Mouse (Mus musculus) forebrain, embryonic 15.5 days (tissue): ENCODE data around the gene Rbm43. TPM values are rescaled to one million over a fixed set of nuclear protein-coding genes. Genes with fewer than 3 reads are reported as not detected.
"Not testable (repeated sequence)": the region's sequence is repeated elsewhere in the genome, so short reads cannot be mapped to it uniquely, and the experiment has no call there.

Source experiments
- ATAC-seq: fragments of 200-750 bp; cut with Nextera tagmentation; replicated peaks from 2 replicates; pipeline ENCODE4 v1.8.0; 2017; ENCODE audit warnings: mild to moderate bottlenecking, moderate TSS enrichment, moderate library complexity
- H3K27ac ChIP-seq: fragments of 300-500 bp; sonication (generic); replicated peaks from 2 replicates; pipeline ENCODE4 v1.5.1; 2015; ENCODE audit warnings: mild to moderate bottlenecking, inconsistent platforms
- H3K27me3 ChIP-seq: fragments of 300-500 bp; sonication (generic); 2 replicates; pipeline ENCODE4 v1.6.1; 2015; ENCODE audit warnings: inconsistent platforms
- H3K36me3 ChIP-seq: fragments of 300-500 bp; sonication (generic); 2 replicates; pipeline ENCODE4 v1.6.1; 2015; ENCODE audit warnings: mild to moderate bottlenecking, inconsistent platforms
- H3K4me1 ChIP-seq: fragments of 300-500 bp; sonication (generic); 2 replicates; pipeline ENCODE4 v1.6.1; 2015; ENCODE audit warnings: inconsistent platforms
- H3K4me2 ChIP-seq: fragments of 300-500 bp; sonication (generic); replicated peaks from 2 replicates; pipeline ENCODE4 v1.6.1; 2015; ENCODE audit warnings: mild to moderate bottlenecking, inconsistent platforms
- H3K4me3 ChIP-seq: fragments of 300-500 bp; sonication (generic); 2 replicates; pipeline ENCODE4 v1.5.1; 2015; ENCODE audit warnings: mild to moderate bottlenecking, inconsistent platforms
- H3K9ac ChIP-seq: fragments of 300-500 bp; sonication (generic); replicated peaks from 2 replicates; pipeline ENCODE4 v1.6.1; 2015; ENCODE audit warnings: mild to moderate bottlenecking, inconsistent platforms
- H3K9me3 ChIP-seq: fragments of 300-500 bp; sonication (generic); 2 replicates; pipeline ENCODE4 v1.6.1; 2016; ENCODE audit warnings: inconsistent platforms
- WGBS: fragments of 180-500 bp; shearing (Covaris S2); methylation state at CpG from one replicate; pipeline ENCODE4 v1.1.7; 2015; ENCODE audit warnings: mixed read lengths; 5-methylcytosine and 5-hydroxymethylcytosine counted together
- polyA plus RNA-seq: library from polyadenylated mRNA; unstranded; fragments of >200 nt; fragmentation: Nextera tagmentation; extraction: Ambion mirVana; gene quantifications from 2 replicates; pipeline ENCODE4 v1.2.1, GENCODE M21; 2015

Gene Rbm43
- polyA plus RNA-seq, 1 experiment from 2014 or later = 5.5 TPM

DNA sequence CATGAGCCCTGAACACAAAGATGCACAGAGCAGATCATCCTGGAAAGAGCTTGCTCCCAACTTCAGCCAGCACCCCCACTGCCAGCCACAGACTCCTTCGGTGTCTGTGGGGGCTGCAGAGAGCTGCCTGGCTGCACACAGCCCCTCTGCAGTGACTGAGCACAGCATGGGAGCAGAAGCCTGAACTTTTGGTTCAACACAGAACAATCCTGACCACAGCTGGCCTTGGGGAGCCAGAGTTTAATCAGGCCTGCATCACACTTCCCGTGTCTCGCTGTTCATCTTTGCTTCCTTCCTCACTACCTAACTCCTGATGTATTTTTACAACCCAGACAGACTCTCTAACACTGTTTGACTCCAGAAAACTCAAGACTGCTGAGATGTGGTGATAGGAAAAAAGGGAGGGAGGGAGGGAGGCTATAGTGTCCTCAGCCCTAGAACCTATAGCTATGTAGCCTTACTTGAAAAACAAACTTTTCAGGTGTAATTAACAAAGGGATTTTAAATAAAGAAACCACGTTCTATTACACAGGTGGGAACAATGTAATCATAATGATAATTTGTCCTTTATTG is 27.3 kb downstream of the Rbm43 start:
- H3K4me1 ChIP-seq = no peaks in the 10 kb centered on the region
- ATAC-seq = no peak
- no peak overlapping the region for H3K4me3 ChIP-seq
- no peak overlapping the region for H3K4me2 ChIP-seq
- WGBS = 48% methylated on average over 4 of the region's 4 CpGs
- no peaks in the 10 kb centered on the region for H3K36me3 ChIP-seq
- no peak overlapping the region for H3K27ac ChIP-seq
- no peak overlapping the region for H3K9ac ChIP-seq
- H3K27me3 ChIP-seq = no peaks in the 10 kb centered on the region
- no peaks in the 10 kb centered on the region for H3K9me3 ChIP-seq

- Histone ChIP-seq H3K27me3 (no peaks in the 10 kb centered on the region), H3K4me3 (no peak overlapping the region), H3K9ac (no peak overlapping the region), H3K36me3 (no peaks in the 10 kb centered on the region), H3K9me3 (no peaks in the 10 kb centered on the region), H3K4me1 (no peaks in the 10 kb centered on the region), H3K27ac (no peak overlapping the region), H3K4me2 (no peak overlapping the region)
- WGBS = 78% methylated on average over 8 of the region's 8 CpGs
- no peak for ATAC-seq
Measured at GRCm38 (mm10) chr2:51905637-51906036, 29.3 kb downstream of the Rbm43 start.

GRCm38 (mm10) chr2:51892411-51892901 is 42.5 kb downstream of the Rbm43 start:
- ATAC-seq = no peak
- Histone ChIP-seq H3K9me3 (no peaks in the 10 kb centered on the region), H3K27ac (no peak overlapping the region), H3K4me1 (no peaks in the 10 kb centered on the region), H3K9ac (no peak overlapping the region), H3K36me3 (no peaks in the 10 kb centered on the region), H3K4me3 (no peak overlapping the region), H3K4me2 (no peak overlapping the region), H3K27me3 (no peaks in the 10 kb centered on the region)
- WGBS = 89% methylated on average over 12 of the region's 12 CpGs

DNA sequence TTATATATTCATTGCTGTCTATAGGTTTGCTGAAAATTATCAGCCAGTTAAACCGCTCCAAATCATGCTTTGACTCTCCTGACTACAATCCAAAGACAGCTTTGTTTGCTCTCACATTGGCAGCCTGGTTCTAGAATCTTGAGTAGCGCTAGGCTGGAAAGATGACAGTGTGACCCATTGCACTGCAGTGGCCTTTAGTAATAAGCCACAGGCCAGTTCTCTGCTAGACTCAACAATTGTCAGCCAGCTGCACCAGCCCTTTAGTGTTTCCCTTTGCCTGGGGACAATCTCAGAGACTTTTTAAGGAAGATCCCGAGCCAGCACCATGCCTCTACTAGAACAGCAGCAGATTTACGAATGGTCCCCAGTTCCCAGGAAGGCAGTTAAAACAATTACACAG is 44.0 kb downstream of the Rbm43 start:
- WGBS = 91% methylated on average over 4 of the region's 4 CpGs
- no peak for ATAC-seq
- H3K4me2 ChIP-seq = no peak overlapping the region

DNA sequence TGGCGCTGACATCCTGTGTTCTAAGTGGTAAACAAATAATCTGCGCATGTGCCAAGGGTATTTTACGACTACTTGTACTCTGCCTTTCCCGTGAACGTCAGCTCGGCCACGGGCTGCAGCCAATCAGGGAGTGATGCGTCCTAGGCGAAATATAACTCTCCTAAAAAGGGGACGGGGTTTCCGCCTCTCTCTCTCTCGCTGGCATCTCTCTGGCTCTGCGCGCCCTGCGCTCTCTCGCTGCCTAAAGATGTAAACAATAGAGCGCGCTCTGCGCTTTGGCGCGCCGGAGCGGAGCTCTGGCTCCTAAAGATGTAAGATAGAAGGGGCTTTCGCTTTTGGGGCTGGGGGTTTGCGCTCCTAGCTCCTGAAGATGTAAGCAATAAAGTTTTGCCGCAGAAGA is 44.8 kb downstream of the Rbm43 start:
- H3K9me3 ChIP-seq, H3K4me1 ChIP-seq, H3K36me3 ChIP-seq, H3K4me2 ChIP-seq, ATAC-seq, H3K4me3 ChIP-seq, H3K27ac ChIP-seq, H3K27me3 ChIP-seq, H3K9ac ChIP-seq: not testable (repeated sequence)
- WGBS = 97% methylated on average over 20 of the region's 26 CpGs

More for the DNA sequence above, 44.0 kb downstream of the Rbm43 start:
- Histone ChIP-seq H3K9ac (no peak overlapping the region), H3K4me3 (no peak overlapping the region), H3K27me3 (no peaks in the 10 kb centered on the region), H3K27ac (no peak overlapping the region), H3K4me1 (no peaks in the 10 kb centered on the region), H3K9me3 (no peaks in the 10 kb centered on the region), H3K36me3 (no peaks in the 10 kb centered on the region)

DNA sequence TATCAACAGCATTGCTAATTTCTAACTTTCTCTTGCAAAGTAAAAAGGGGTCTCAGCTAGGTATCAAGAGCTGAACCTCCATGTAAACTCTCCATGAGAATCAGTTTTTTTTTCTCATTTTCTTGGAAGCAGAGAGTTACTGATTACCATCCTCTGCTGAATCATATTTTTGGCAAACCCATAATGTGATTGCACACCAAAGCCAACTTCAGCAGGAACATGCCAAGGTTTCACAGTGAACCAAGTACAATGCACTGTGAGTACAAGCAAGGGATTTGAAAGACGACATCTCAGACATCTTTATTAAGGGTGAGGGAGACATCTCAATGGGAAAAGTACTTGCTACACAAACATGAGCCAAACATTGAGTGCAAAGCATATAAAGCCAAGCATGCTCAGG is 54.8 kb downstream of the Rbm43 start:
- H3K36me3 ChIP-seq = no peaks in the 10 kb centered on the region
- no peaks in the 10 kb centered on the region for H3K9me3 ChIP-seq
- H3K4me1 ChIP-seq = no peaks in the 10 kb centered on the region
- no peak overlapping the region for H3K4me2 ChIP-seq
- WGBS = 66% methylated on average over 1 of the region's 1 CpGs
- H3K27me3 ChIP-seq = no peaks in the 10 kb centered on the region
- no peak overlapping the region for H3K9ac ChIP-seq
- no peak overlapping the region for H3K4me3 ChIP-seq
- no peak for ATAC-seq
- H3K27ac ChIP-seq = no peak overlapping the region

Other genes starting within 250 kb of the Rbm43 start
- 4.7 and 6.0 TPM in 2 replicates for gene Nmi, start 38.3 kb upstream of the Rbm43 start, polyA plus RNA-seq
- gene Tnfaip6, start 102.8 kb upstream of the Rbm43 start, polyA plus RNA-seq = 6.4 and 6.6 TPM in 2 replicates
- gene Rif1, start 137.7 kb upstream of the Rbm43 start, polyA plus RNA-seq = 25.1 and 31.0 TPM in 2 replicates